Mouse (Mus musculus): ENCODE results near the gene Padi2. TPM values are rescaled to one million over a fixed set of nuclear protein-coding genes. Genes with fewer than 3 reads are reported as not detected.

Gene Padi2
- polyA plus RNA-seq, 1 experiment: 6.3 TPM

DNA sequence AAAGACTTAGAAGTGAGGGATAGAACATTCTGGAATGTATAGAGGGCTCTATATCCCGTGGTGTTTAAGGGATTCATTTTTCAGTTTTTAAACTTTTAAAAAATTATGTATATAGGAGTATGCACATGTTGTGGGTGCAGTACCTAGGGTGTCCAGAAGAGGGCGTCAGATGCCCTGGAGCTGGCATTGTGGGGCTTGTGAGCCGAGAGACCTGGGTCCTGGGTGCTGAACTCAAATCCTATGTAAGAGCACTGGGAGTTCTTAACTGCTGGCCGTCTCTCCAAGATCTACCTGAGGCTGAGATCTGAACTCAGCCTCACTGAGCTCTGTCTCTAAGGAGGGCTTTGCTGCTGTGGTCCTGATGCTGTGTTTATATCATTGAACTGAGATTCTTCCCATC is 23.8 kb upstream of the Padi2 start:
- no peak overlapping the region for H3K27ac ChIP-seq (ENCODE audit: insufficient read depth, low read length)
- no peaks in the 10 kb centered on the region for H3K27me3 ChIP-seq (ENCODE audit: control insufficient read depth, insufficient read depth, low read length, poor library complexity, severe bottlenecking)
- no peaks in the 10 kb centered on the region for H3K4me1 ChIP-seq (ENCODE audit: control insufficient read depth, insufficient read depth, low read length)
- no peaks in the 10 kb centered on the region for H3K36me3 ChIP-seq (ENCODE audit: control insufficient read depth, insufficient read depth, low read length, poor library complexity, severe bottlenecking)
- no peak overlapping the region for H3K9ac ChIP-seq (ENCODE audit: low read depth, poor library complexity, severe bottlenecking)
- H3K9me3 ChIP-seq (replicated peaks; ENCODE audit: control insufficient read depth, insufficient read depth, low read length, poor library complexity, severe bottlenecking): no peaks in the 10 kb centered on the region
- TF ChIP-seq CTCF (IDR thresholded peaks at IDR 0.05; ENCODE audit: low read depth, low read length) (peak; percentile 23), EP300 (IDR thresholded peaks at IDR 0.05; ENCODE audit: insufficient read depth, low read depth, low read length) (no peak), POLR2A (IDR thresholded peaks at IDR 0.05; ENCODE audit: insufficient read depth, low read length) (no peak)
- no peak overlapping the region for H3K4me3 ChIP-seq (ENCODE audit: low read depth, low read length)

DNA sequence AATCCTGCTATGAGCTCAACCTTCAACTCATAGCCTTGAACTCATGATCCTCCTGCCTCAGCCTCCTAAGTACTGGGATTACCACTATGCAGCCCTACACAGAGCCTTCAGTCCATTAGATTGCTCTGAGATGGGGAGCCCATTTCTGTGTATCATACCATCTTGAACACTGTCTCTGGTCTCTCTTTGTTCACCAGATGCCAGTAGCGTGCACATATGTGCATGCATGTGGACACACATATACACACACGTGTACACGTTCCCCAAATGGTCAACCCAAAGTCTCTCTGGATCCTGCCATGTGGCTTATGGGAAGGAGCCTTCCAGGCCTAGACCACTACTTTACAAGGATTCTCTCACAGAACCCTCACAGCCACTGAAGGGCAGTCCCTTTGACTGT is 23.2 kb upstream of the Padi2 start:
- H3K9ac ChIP-seq (ENCODE audit: low read depth, poor library complexity, severe bottlenecking): no peak overlapping the region
- H3K27ac ChIP-seq (ENCODE audit: insufficient read depth, low read length): no peak overlapping the region
- no peaks in the 10 kb centered on the region for H3K4me1 ChIP-seq (ENCODE audit: control insufficient read depth, insufficient read depth, low read length)
- TF ChIP-seq EP300 (IDR thresholded peaks at IDR 0.05; ENCODE audit: insufficient read depth, low read depth, low read length) (no peak), CTCF (IDR thresholded peaks at IDR 0.05; ENCODE audit: low read depth, low read length) (no peak), POLR2A (IDR thresholded peaks at IDR 0.05; ENCODE audit: insufficient read depth, low read length) (no peak)
- H3K9me3 ChIP-seq (replicated peaks; ENCODE audit: control insufficient read depth, insufficient read depth, low read length, poor library complexity, severe bottlenecking): no peaks in the 10 kb centered on the region
- no peaks in the 10 kb centered on the region for H3K27me3 ChIP-seq (ENCODE audit: control insufficient read depth, insufficient read depth, low read length, poor library complexity, severe bottlenecking)
- no peaks in the 10 kb centered on the region for H3K36me3 ChIP-seq (ENCODE audit: control insufficient read depth, insufficient read depth, low read length, poor library complexity, severe bottlenecking)
- no peak overlapping the region for H3K4me3 ChIP-seq (ENCODE audit: low read depth, low read length)

DNA sequence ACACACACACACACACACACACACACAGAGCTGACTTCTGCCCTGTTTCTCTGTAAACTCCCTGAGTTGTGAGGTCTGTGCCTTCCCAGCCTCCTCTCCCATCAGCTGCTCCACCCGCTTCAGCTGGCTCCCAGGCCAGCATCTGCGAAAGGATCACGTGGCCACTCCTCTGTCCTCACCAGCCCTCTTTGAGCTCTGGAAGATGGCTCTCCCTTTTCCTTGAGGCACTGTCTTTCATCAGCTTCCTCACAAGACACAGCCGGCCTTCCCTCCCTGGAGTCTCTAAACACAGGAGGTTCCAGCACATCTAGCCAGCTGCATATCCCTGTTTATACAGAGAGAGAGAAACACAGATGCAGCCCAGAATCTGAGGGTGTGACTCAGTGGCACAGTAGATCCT is 22.3 kb upstream of the Padi2 start:
- Histone ChIP-seq H3K27ac (ENCODE audit: insufficient read depth, low read length) (no peak overlapping the region), H3K9me3 (replicated peaks; ENCODE audit: control insufficient read depth, insufficient read depth, low read length, poor library complexity, severe bottlenecking) (no peaks in the 10 kb centered on the region), H3K4me3 (ENCODE audit: low read depth, low read length) (no peak overlapping the region), H3K36me3 (ENCODE audit: control insufficient read depth, insufficient read depth, low read length, poor library complexity, severe bottlenecking) (no peaks in the 10 kb centered on the region), H3K4me1 (ENCODE audit: control insufficient read depth, insufficient read depth, low read length) (no peaks in the 10 kb centered on the region), H3K9ac (ENCODE audit: low read depth, poor library complexity, severe bottlenecking) (no peak overlapping the region), H3K27me3 (ENCODE audit: control insufficient read depth, insufficient read depth, low read length, poor library complexity, severe bottlenecking) (no peaks in the 10 kb centered on the region)
- TF ChIP-seq POLR2A (IDR thresholded peaks at IDR 0.05; ENCODE audit: insufficient read depth, low read length) (no peak), CTCF (IDR thresholded peaks at IDR 0.05; ENCODE audit: low read depth, low read length) (no peak), EP300 (IDR thresholded peaks at IDR 0.05; ENCODE audit: insufficient read depth, low read depth, low read length) (no peak)

DNA sequence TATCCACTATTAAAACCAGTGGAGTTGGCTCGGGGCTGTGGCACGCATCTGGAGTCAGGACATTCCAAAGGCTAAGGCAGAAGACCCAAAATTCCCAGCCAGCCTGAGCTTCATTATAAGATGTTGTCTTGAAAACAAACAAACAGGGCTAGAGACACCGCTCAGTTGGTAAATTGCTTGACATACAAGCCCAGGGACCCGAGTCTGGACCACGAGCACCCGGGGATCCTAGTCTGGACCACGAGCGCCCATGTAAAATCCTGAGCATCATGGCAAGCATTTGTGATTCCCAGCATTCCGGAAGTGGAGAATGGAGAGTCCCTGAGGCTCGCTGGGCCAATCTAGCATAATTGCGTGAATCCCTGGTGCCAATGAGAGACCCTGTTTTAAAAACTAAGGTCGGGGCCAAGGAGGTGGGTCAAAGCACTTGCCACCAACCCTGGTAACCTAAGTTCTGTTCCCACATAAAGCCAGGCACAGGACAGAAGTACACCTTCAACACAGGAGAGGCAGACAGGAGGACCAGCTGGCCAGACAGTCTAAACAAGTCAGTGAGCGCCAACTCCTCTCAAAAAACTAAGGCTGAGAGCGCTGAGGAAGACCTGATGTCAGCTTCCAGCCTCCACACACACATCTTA is 14.5 kb upstream of the Padi2 start:
- H3K4me1 ChIP-seq (ENCODE audit: control insufficient read depth, insufficient read depth, low read length): no peaks in the 10 kb centered on the region
- H3K27me3 ChIP-seq (ENCODE audit: control insufficient read depth, insufficient read depth, low read length, poor library complexity, severe bottlenecking): no peaks in the 10 kb centered on the region
- no peak for TF ChIP-seq CTCF (IDR thresholded peaks at IDR 0.05; ENCODE audit: low read depth, low read length)
- TF ChIP-seq EP300 (IDR thresholded peaks at IDR 0.05; ENCODE audit: insufficient read depth, low read depth, low read length): no peak
- TF ChIP-seq POLR2A (IDR thresholded peaks at IDR 0.05; ENCODE audit: insufficient read depth, low read length): no peak
- no peak overlapping the region for H3K27ac ChIP-seq (ENCODE audit: insufficient read depth, low read length)
- no peaks in the 10 kb centered on the region for H3K36me3 ChIP-seq (ENCODE audit: control insufficient read depth, insufficient read depth, low read length, poor library complexity, severe bottlenecking)
- no peak overlapping the region for H3K4me3 ChIP-seq (ENCODE audit: low read depth, low read length)
- peaks cover 3% of the 10 kb centered on the region; the same call in 1 of the 2 replicates for H3K9me3 ChIP-seq (replicated peaks; ENCODE audit: control insufficient read depth, insufficient read depth, low read length, poor library complexity, severe bottlenecking)
- no peak overlapping the region for H3K9ac ChIP-seq (ENCODE audit: low read depth, poor library complexity, severe bottlenecking)

DNA sequence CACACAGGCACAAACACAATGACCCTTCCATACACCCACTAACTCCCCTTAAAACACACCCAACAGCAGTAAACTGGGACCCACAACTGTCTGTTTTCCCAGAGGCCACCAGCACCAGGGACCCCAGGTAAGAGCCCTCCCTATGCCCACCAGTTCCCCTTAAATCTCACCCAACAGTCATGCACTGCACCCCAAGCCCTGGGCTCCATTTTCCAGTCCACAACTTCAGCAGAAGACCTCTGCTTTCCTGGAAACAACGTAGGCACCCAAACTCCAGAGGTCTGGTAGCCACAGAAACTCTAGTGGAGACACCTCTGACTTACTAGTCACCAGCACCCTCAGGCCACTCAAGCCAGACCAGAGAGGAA is 14.0 kb upstream of the Padi2 start:
- Histone ChIP-seq H3K27me3 (ENCODE audit: control insufficient read depth, insufficient read depth, low read length, poor library complexity, severe bottlenecking) (no peaks in the 10 kb centered on the region), H3K4me1 (ENCODE audit: control insufficient read depth, insufficient read depth, low read length) (no peaks in the 10 kb centered on the region), H3K36me3 (ENCODE audit: control insufficient read depth, insufficient read depth, low read length, poor library complexity, severe bottlenecking) (no peaks in the 10 kb centered on the region), H3K9ac (ENCODE audit: low read depth, poor library complexity, severe bottlenecking) (no peak overlapping the region), H3K4me3 (ENCODE audit: low read depth, low read length) (no peak overlapping the region), H3K27ac (ENCODE audit: insufficient read depth, low read length) (no peak overlapping the region), H3K9me3 (replicated peaks; ENCODE audit: control insufficient read depth, insufficient read depth, low read length, poor library complexity, severe bottlenecking) (peaks cover 3% of the 10 kb centered on the region; the same call in 1 of the 2 replicates)
- TF ChIP-seq CTCF (IDR thresholded peaks at IDR 0.05; ENCODE audit: low read depth, low read length) (no peak), POLR2A (IDR thresholded peaks at IDR 0.05; ENCODE audit: insufficient read depth, low read length) (no peak)

DNA sequence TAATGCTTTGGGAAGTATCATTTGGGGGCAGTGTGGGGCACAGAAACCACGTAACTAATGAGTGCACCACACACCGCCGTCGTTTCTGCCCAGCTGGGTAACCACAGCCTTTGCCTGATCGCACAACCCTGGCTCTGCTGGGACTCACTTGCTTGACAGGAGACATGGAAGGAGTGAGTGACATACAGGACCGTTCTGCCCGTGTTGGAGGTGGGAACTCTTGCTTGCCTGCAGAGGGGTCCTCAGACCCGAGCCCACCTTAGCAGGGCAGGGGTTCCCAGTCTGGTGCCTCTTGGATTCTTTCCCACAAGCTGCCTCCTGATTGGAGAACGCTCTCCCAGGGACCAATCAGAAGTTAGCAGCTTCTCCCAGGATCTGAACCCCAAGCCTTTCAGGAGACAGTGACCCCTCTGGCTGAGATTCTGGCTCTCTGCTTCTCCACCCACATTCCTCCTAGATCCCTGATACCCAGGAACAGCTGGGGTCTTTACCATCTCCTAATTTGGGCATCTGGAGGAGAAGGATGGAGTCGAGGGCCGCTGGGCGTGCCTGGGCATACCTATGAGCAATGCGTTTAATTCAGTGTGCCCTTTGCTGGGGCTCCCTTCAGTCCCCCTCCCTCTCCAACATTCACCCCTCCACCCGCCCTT is 1.2 kb upstream of the Padi2 start:
- Histone ChIP-seq H3K4me1 (ENCODE audit: control insufficient read depth, insufficient read depth, low read length) (peaks cover 1% of the 10 kb centered on the region), H3K4me3 (ENCODE audit: low read depth, low read length) (no peak overlapping the region), H3K9me3 (replicated peaks; ENCODE audit: control insufficient read depth, insufficient read depth, low read length, poor library complexity, severe bottlenecking) (no peaks in the 10 kb centered on the region), H3K27me3 (ENCODE audit: control insufficient read depth, insufficient read depth, low read length, poor library complexity, severe bottlenecking) (no peaks in the 10 kb centered on the region), H3K9ac (ENCODE audit: low read depth, poor library complexity, severe bottlenecking) (no peak overlapping the region), H3K36me3 (ENCODE audit: control insufficient read depth, insufficient read depth, low read length, poor library complexity, severe bottlenecking) (no peaks in the 10 kb centered on the region), H3K27ac (ENCODE audit: insufficient read depth, low read length) (no peak overlapping the region)
- no peak for TF ChIP-seq EP300 (IDR thresholded peaks at IDR 0.05; ENCODE audit: insufficient read depth, low read depth, low read length)
- TF ChIP-seq POLR2A (IDR thresholded peaks at IDR 0.05; ENCODE audit: insufficient read depth, low read length): no peak
- TF ChIP-seq CTCF (IDR thresholded peaks at IDR 0.05; ENCODE audit: low read depth, low read length): no peak

Measured in ES-Bruce4 (cell line).